Mouse (Mus musculus) heart, embryonic 15.5 days (tissue): ENCODE results near the gene Igfbp3. TPM values are rescaled to one million over a fixed set of nuclear protein-coding genes. Genes with fewer than 3 reads are reported as not detected.

Source experiments
- ATAC-seq: fragments of 200-750 bp; cut with Nextera tagmentation; replicated peaks from 2 replicates; pipeline ENCODE4 v1.8.0; 2017; ENCODE audit warnings: low read depth, moderate TSS enrichment; ENCODE audit not compliant: insufficient number of reproducible peaks, insufficient read depth, low FRiP score
- H3K27ac ChIP-seq: fragments of 300-500 bp; sonication (generic); 2 replicates; pipeline ENCODE4 v1.5.1; 2015; ENCODE audit warnings: mild to moderate bottlenecking, inconsistent platforms
- H3K27me3 ChIP-seq: fragments of 300-500 bp; sonication (generic); 2 replicates; pipeline ENCODE4 v1.6.1; 2015; ENCODE audit warnings: inconsistent platforms
- H3K36me3 ChIP-seq: fragments of 300-500 bp; sonication (generic); 2 replicates; pipeline ENCODE4 v1.6.1; 2015; ENCODE audit warnings: mild to moderate bottlenecking, inconsistent platforms
- H3K4me1 ChIP-seq: fragments of 300-500 bp; sonication (generic); replicated peaks from 2 replicates; pipeline ENCODE4 v1.6.1; 2015; ENCODE audit warnings: inconsistent platforms
- H3K4me2 ChIP-seq: fragments of 300-500 bp; sonication (generic); 2 replicates; pipeline ENCODE4 v1.6.1; 2015; ENCODE audit warnings: inconsistent platforms, mild to moderate bottlenecking, moderate library complexity
- H3K4me3 ChIP-seq: fragments of 300-500 bp; sonication (generic); 2 replicates; pipeline ENCODE4 v1.5.1; 2015; ENCODE audit warnings: mild to moderate bottlenecking, inconsistent platforms
- H3K9ac ChIP-seq: fragments of 300-500 bp; sonication (generic); 2 replicates; pipeline ENCODE4 v1.6.1; 2015; ENCODE audit warnings: mild to moderate bottlenecking, inconsistent platforms
- H3K9me3 ChIP-seq: fragments of 300-500 bp; sonication (generic); replicated peaks from 2 replicates; pipeline ENCODE4 v1.6.1; 2016; ENCODE audit warnings: inconsistent platforms
- WGBS: fragments of 180-500 bp; shearing (Covaris S2); methylation state at CpG from one replicate; pipeline ENCODE4 v1.1.7; 2015; ENCODE audit warnings: mixed read lengths; 5-methylcytosine and 5-hydroxymethylcytosine counted together
- polyA plus RNA-seq: library from polyadenylated mRNA; unstranded; fragments of >200 nt; fragmentation: Nextera tagmentation; extraction: Ambion mirVana; gene quantifications from 2 replicates; pipeline ENCODE4 v1.2.1, GENCODE M21; 2015

Igfbp3 gene
- polyA plus RNA-seq = 37.8 and 42.0 TPM in 2 replicates

GRCm38 (mm10) chr11:7213501-7214341 lies at the start of gene Igfbp3:
Gene Igfbp3 (minus strand): TSS chr11:7213923.
- Histone ChIP-seq H3K4me3 (peak within 1 kb of the TSS; percentile 69), H3K36me3 (no peaks in the 10 kb centered on the region), H3K9me3 (no peaks in the 10 kb centered on the region), H3K4me1 (peaks cover 46% of the 10 kb centered on the region), H3K9ac (peak within 1 kb of the TSS; percentile 54), H3K27ac (peak within 1 kb of the TSS; percentile 41; the same call in 1 of the 2 replicates), H3K4me2 (peak within 1 kb of the TSS; percentile 98), H3K27me3 (peaks cover 39% of the 10 kb centered on the region)
- peak; percentile 78 for ATAC-seq
- WGBS = under 1% methylated on average over 99 of the region's 104 CpGs

DNA sequence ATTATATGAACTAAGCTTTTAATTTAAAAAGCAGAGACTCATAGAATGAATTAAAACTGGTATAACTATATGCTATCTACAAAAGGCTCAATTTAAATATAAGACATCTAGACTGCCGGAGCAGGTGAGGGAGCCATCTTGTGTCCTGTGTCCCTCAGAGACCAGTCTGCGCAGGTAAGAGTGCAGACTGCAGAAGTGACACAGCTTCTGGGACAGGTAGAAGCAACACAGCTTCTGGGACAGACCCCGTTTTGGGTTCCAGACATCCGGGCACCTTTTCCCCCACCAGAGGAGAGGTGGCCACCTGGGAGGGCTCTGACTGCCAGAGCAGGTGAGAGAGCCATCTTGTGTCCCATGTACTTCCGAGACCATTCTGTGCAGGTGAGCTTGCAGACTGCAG lies 37.1 kb upstream of the Igfbp3 start:
- Histone ChIP-seq H3K4me2 (no peak overlapping the region), H3K4me1 (no peaks in the 10 kb centered on the region), H3K27ac (no peak overlapping the region), H3K36me3 (no peaks in the 10 kb centered on the region), H3K27me3 (no peaks in the 10 kb centered on the region), H3K4me3 (no peak overlapping the region), H3K9me3 (no peaks in the 10 kb centered on the region), H3K9ac (no peak overlapping the region)
- WGBS = 92% methylated on average over 5 of the region's 5 CpGs
- ATAC-seq = no peak

DNA sequence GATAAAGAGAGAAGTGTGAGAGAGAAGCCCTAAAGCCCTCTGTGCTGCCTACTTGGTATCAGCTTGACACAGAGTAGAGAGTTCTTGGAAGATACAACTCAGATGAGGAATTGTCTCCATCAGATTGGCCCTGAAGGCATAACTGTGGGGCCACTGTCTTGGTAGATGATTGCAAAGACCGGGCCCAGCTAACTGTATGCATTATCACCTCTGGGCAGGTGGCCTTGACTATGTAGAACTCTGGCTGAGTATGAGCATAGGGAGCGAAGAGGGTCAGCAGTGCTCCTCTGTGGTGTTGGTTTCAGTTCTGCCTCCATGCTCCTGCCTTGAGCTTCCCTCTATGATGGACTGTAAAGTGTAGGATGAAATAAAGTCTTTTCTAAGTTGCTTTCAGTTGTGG lies 36.7 kb upstream of the Igfbp3 start:
- Histone ChIP-seq H3K4me1 (no peaks in the 10 kb centered on the region), H3K9ac (no peak overlapping the region), H3K36me3 (no peaks in the 10 kb centered on the region), H3K27ac (no peak overlapping the region), H3K4me3 (no peak overlapping the region), H3K4me2 (no peak overlapping the region), H3K27me3 (no peaks in the 10 kb centered on the region), H3K9me3 (no peaks in the 10 kb centered on the region)
- WGBS = 79% methylated on average over 2 of the region's 2 CpGs
- ATAC-seq = no peak

GRCm38 (mm10) chr11:7244782-7245181 lies 31.1 kb upstream of the Igfbp3 start:
- no peak overlapping the region for H3K4me2 ChIP-seq
- no peaks in the 10 kb centered on the region for H3K27me3 ChIP-seq
- WGBS = 84% methylated on average over 1 of the region's 1 CpGs
- H3K9me3 ChIP-seq = no peaks in the 10 kb centered on the region
- H3K4me3 ChIP-seq = no peak overlapping the region
- H3K27ac ChIP-seq = no peak overlapping the region
- ATAC-seq = no peak
- H3K9ac ChIP-seq = no peak overlapping the region
- H3K4me1 ChIP-seq = no peaks in the 10 kb centered on the region
- no peaks in the 10 kb centered on the region for H3K36me3 ChIP-seq

DNA sequence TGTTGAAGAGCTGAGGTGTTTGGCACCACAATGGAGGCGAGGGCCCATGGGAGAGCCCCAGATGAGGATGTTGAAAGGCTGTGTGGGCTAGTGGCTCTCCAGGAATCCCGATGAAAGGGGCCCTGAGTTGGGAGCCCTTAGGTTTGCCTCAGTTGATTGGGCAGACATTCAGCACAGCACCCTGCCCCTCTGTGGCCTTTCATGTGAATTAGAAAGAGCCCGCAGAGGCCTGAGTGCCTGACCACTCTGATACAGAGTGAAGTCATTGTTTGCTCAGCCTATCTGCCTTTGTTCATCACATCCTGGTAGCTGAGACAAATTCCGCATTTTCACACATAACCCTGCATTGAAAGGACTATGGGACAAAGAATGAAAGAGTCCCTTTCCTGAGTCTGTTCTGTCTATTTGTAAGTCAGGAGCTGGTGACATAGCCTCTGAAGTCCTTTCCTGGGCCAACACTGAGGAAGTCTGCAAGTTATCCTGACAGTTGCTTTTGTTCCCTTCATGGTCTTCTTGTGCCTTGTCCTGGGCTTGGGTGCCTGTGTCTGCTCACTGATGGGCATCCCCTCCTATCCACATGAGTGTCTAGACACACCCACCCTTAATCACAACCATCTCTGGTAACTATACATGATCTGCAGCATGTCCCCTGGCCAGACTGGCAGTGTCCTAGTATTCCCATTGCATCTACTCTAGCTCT lies 25.5 kb upstream of the Igfbp3 start:
- peak; percentile 67; the same call in 1 of the 2 replicates for ATAC-seq
- WGBS = 61% methylated on average over 4 of the region's 4 CpGs
- Histone ChIP-seq H3K27ac (peak overlapping the region; percentile 61), H3K9me3 (no peaks in the 10 kb centered on the region), H3K27me3 (no peaks in the 10 kb centered on the region), H3K4me3 (no peak overlapping the region), H3K4me1 (peaks cover 4% of the 10 kb centered on the region; the same call in 1 of the 2 replicates), H3K4me2 (no peak overlapping the region), H3K9ac (no peak overlapping the region), H3K36me3 (no peaks in the 10 kb centered on the region)

DNA sequence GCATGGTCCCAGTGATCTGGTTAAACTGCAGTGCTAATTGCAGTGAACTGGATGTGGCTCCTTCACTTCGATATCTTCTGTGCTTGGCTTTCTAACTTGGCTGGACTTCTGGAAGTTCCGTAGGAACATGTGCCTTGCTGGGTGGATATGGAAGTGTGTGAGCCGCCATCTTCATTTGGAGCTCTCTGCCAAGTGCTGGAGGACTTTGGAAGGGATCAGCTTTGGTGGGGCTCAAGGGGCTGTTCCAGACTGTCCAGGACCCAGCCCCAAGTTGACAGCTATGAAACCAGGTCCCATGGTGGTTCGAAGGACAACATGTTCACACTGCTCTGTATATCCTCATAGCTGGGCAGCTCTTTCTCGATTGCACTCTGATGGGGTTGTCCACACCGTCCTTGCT lies 24.8 kb upstream of the Igfbp3 start:
- Histone ChIP-seq H3K36me3 (no peaks in the 10 kb centered on the region), H3K9me3 (no peaks in the 10 kb centered on the region), H3K27me3 (no peaks in the 10 kb centered on the region), H3K4me2 (no peak overlapping the region), H3K27ac (peak overlapping the region; percentile 61), H3K4me1 (peaks cover 4% of the 10 kb centered on the region; the same call in 1 of the 2 replicates), H3K9ac (no peak overlapping the region), H3K4me3 (no peak overlapping the region)
- ATAC-seq = no peak
- 75% methylated on average over 6 of the region's 6 CpGs for WGBS

GRCm38 (mm10) chr11:7237712-7238111 lies 24.0 kb upstream of the Igfbp3 start:
- Histone ChIP-seq H3K4me2 (no peak overlapping the region), H3K27ac (peak overlapping the region; percentile 61), H3K4me1 (peaks cover 4% of the 10 kb centered on the region; the same call in 1 of the 2 replicates), H3K36me3 (no peaks in the 10 kb centered on the region), H3K9me3 (no peaks in the 10 kb centered on the region), H3K9ac (no peak overlapping the region), H3K4me3 (no peak overlapping the region), H3K27me3 (no peaks in the 10 kb centered on the region)
- ATAC-seq = peak; percentile 69
- 44% methylated on average over 6 of the region's 6 CpGs for WGBS

- Histone ChIP-seq H3K27me3 (no peaks in the 10 kb centered on the region), H3K36me3 (no peaks in the 10 kb centered on the region), H3K27ac (no peak overlapping the region), H3K4me1 (peaks cover 4% of the 10 kb centered on the region; the same call in 1 of the 2 replicates), H3K4me3 (no peak overlapping the region), H3K4me2 (no peak overlapping the region), H3K9me3 (no peaks in the 10 kb centered on the region), H3K9ac (no peak overlapping the region)
- 91% methylated on average over 2 of the region's 2 CpGs for WGBS
- no peak for ATAC-seq
Observed at GRCm38 (mm10) chr11:7236751-7237150, 23.0 kb upstream of the Igfbp3 start.

DNA sequence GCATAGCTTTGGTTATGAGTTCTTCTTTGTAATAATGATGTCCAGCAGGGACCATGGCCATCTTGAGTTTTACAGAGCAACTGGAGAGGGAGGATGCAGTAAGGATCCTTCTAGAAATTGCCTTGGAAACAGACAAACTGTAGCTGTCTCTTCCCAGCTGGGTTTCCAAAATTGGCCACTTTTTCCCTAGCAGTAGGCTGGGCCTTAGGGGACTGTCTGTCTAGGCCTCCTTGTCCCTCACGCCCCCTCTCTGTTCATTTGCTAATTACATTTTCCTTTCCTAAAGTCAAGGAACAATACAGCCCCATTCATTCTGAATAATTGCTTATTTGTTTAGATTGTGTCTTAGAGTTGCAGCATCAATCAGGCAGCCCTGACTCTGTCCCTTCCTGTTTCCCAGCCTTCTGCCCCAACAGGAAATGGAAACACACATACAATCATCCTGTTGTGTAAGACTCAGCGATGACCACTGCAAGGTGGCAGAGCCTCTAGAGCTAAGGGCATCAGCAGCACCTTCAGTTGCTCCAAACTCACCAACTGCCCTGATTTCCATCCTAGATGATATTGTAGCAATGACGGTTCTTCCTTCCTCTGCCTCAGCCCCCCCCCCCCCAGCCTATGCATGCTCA lies 21.4 kb upstream of the Igfbp3 start:
- H3K9ac ChIP-seq = no peak overlapping the region
- H3K4me2 ChIP-seq = no peak overlapping the region
- H3K36me3 ChIP-seq = no peaks in the 10 kb centered on the region
- H3K4me1 ChIP-seq = peaks cover 4% of the 10 kb centered on the region; the same call in 1 of the 2 replicates
- H3K27ac ChIP-seq = no peak overlapping the region
- H3K4me3 ChIP-seq = no peak overlapping the region
- no peak for ATAC-seq
- 65% methylated on average over 3 of the region's 3 CpGs for WGBS
- no peaks in the 10 kb centered on the region for H3K9me3 ChIP-seq
- no peaks in the 10 kb centered on the region for H3K27me3 ChIP-seq

DNA sequence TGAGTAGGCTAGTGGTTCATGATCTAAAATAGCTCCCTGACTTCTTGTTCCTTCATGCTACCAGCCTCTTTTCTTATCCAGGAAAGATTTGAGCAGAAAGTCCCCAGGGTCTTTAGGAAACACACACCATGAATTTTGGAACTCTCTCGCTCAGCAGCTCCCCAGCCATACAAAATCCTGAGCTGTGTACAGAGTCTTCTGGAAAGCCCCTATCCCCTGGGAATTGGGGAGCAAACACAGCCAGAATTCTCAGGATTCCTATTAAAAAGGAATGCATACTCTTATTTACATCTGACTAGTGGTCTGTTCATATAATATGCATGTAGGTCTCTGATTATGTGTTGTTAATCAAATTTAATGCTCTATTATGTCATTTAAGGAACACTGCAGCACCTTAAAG lies 20.7 kb upstream of the Igfbp3 start:
- no peaks in the 10 kb centered on the region for H3K9me3 ChIP-seq
- no peak overlapping the region for H3K27ac ChIP-seq
- no peak overlapping the region for H3K4me2 ChIP-seq
- no peaks in the 10 kb centered on the region for H3K36me3 ChIP-seq
- 62% methylated on average over 1 of the region's 1 CpGs for WGBS
- H3K27me3 ChIP-seq = no peaks in the 10 kb centered on the region
- H3K4me3 ChIP-seq = no peak overlapping the region
- ATAC-seq = no peak
- no peak overlapping the region for H3K9ac ChIP-seq
- peaks cover 4% of the 10 kb centered on the region; the same call in 1 of the 2 replicates for H3K4me1 ChIP-seq

DNA sequence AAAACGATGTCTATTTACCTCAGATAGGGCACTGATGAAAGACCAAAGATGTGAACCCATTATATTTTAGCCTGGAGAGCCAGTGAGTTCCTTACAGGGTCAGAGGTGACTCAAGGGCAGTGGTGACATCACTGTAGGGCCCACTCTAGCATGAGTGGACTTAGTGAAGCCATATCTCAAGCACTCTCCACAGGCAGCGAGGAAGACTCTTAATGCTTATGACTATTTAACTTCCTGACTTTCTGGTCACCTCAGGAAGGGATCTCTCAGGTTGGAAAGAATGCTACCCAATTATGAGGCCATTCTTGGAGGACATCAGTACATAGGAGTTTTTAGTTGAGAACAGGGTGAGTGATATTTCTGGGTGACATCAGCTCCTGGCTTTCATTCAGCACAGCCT lies 19.6 kb upstream of the Igfbp3 start:
- no peaks in the 10 kb centered on the region for H3K36me3 ChIP-seq

More for the DNA sequence above, 19.6 kb upstream of the Igfbp3 start:
- Histone ChIP-seq H3K4me1 (peaks cover 4% of the 10 kb centered on the region; the same call in 1 of the 2 replicates), H3K27ac (no peak overlapping the region), H3K4me3 (no peak overlapping the region), H3K27me3 (no peaks in the 10 kb centered on the region), H3K9ac (no peak overlapping the region), H3K9me3 (no peaks in the 10 kb centered on the region), H3K4me2 (no peak overlapping the region)
- WGBS = 66% methylated on average over 2 of the region's 2 CpGs
- ATAC-seq = no peak
